ENCODE assay signal across 8 mouse cellular contexts in genomic region chr2:94405397-94406082, GRCm38 (mm10). TPM values are rescaled to one million over a fixed set of nuclear protein-coding genes. Genes with fewer than 3 reads are reported as not detected.
A peak's percentile ranks its signal among the peaks of the same experiment; 100 is the strongest.
DNase-seq lines count a peak whose midpoint lies in the region; ATAC-seq and TF ChIP-seq lines count a peak whose summit lies in the region.

No protein-coding gene starts in this region.

- peak overlapping the region; percentile 82 for H3K4me3 ChIP-seq in forebrain, postnatal 0 days (ENCODE audit: low read depth, low read length)
- peak overlapping the region; percentile 94 for H3K4me3 ChIP-seq in limb, embryonic 14.5 days (replicated peaks; ENCODE audit: low read length)
- H3K4me3 ChIP-seq in midbrain, embryonic 14.5 days (replicated peaks; ENCODE audit: low read depth, low read length) = peak overlapping the region; percentile 99

- TF ChIP-seq CTCF in forebrain, postnatal 0 days (IDR thresholded peaks at IDR 0.05; ENCODE audit: low read depth) = peak; percentile 50

- DNase-seq in right cerebral cortex, adult 18-20 months = peak; percentile 19
- DNase-seq in right cerebral cortex, postnatal 25 days = no peak
- peak; percentile 74 for DNase-seq in brain, adult 2 months (ENCODE audit: low read depth, low spot score)
- DNase-seq in forebrain, postnatal 0 days = peak; percentile 70
- peak; percentile 16 for DNase-seq in limb, embryonic 14.5 days (ENCODE audit: low spot score)
- peak; percentile 63 for DNase-seq in midbrain, embryonic 14.5 days
- no peak for DNase-seq in adrenal gland, adult 2 months
- DNase-seq in ovary, postnatal 14 days (ENCODE audit: low spot score) = no peak

- H3K27me3 ChIP-seq in forebrain, postnatal 0 days (ENCODE audit: insufficient read depth, low read length) = no peaks in the 10 kb centered on the region
- no peaks in the 10 kb centered on the region for H3K27me3 ChIP-seq in limb, embryonic 14.5 days (ENCODE audit: control insufficient read depth, insufficient read depth, low read length)
- H3K27me3 ChIP-seq in midbrain, embryonic 14.5 days (ENCODE audit: control insufficient read depth, insufficient read depth, low read length) = no peaks in the 10 kb centered on the region

- H3K4me1 ChIP-seq in forebrain, postnatal 0 days (ENCODE audit: insufficient read depth) = peaks cover 16% of the 10 kb centered on the region
- H3K4me1 ChIP-seq in limb, embryonic 14.5 days (ENCODE audit: control insufficient read depth, insufficient read depth, low read length) = peaks cover 13% of the 10 kb centered on the region
- peaks cover 24% of the 10 kb centered on the region for H3K4me1 ChIP-seq in midbrain, embryonic 14.5 days (ENCODE audit: control insufficient read depth, insufficient read depth, low read length)

- no peak for TF ChIP-seq POLR2A in limb, embryonic 14.5 days (IDR thresholded peaks at IDR 0.05; ENCODE audit: borderline replicate concordance, extremely low read depth, insufficient read depth, insufficient read length)

- peak; percentile 58 for ATAC-seq in forebrain, postnatal 0 days
- no peak for ATAC-seq in limb, embryonic 14.5 days (ENCODE audit: low FRiP score, low read depth)
- no peak; the same call in 1 of the 2 replicates for ATAC-seq in midbrain, embryonic 14.5 days (ENCODE audit: low FRiP score, low TSS enrichment)

- H3K9ac ChIP-seq in forebrain, postnatal 0 days = peak overlapping the region; percentile 88
- peak overlapping the region; percentile 87 for H3K9ac ChIP-seq in limb, embryonic 14.5 days (ENCODE audit: low read depth, low read length, severe bottlenecking)
- H3K9ac ChIP-seq in midbrain, embryonic 14.5 days (replicated peaks; ENCODE audit: low read length) = peak overlapping the region; percentile 88

- no peaks in the 10 kb centered on the region for H3K36me3 ChIP-seq in forebrain, postnatal 0 days (ENCODE audit: insufficient read depth)
- H3K36me3 ChIP-seq in limb, embryonic 14.5 days (ENCODE audit: control insufficient read depth, insufficient read depth, low read length) = peaks cover 7% of the 10 kb centered on the region; the same call in 1 of the 2 replicates
- peaks cover 7% of the 10 kb centered on the region for H3K36me3 ChIP-seq in midbrain, embryonic 14.5 days (ENCODE audit: control insufficient read depth, insufficient read depth, low read length)

- peak overlapping the region; percentile 71 for H3K4me2 ChIP-seq in forebrain, postnatal 0 days (ENCODE audit: low read depth)
- peak overlapping the region; percentile 80 for H3K4me2 ChIP-seq in limb, embryonic 14.5 days (replicated peaks; ENCODE audit: low read depth, low read length, severe bottlenecking)
- H3K4me2 ChIP-seq in midbrain, embryonic 14.5 days (ENCODE audit: low read length) = peak overlapping the region; percentile 76

- H3K27ac ChIP-seq in forebrain, postnatal 0 days (ENCODE audit: low read depth, low read length) = peak overlapping the region; percentile 88; the same call in 1 of the 2 replicates
- no peak overlapping the region for H3K27ac ChIP-seq in limb, embryonic 14.5 days (replicated peaks; ENCODE audit: low read depth, low read length)
- peak overlapping the region; percentile 92 for H3K27ac ChIP-seq in midbrain, embryonic 14.5 days (replicated peaks; ENCODE audit: low read depth, low read length)

- H3K9me3 ChIP-seq in forebrain, postnatal 0 days (ENCODE audit: low read length) = no peaks in the 10 kb centered on the region
- no peaks in the 10 kb centered on the region for H3K9me3 ChIP-seq in limb, embryonic 14.5 days (ENCODE audit: control insufficient read depth, low read length)
- H3K9me3 ChIP-seq in midbrain, embryonic 14.5 days (ENCODE audit: control insufficient read depth, low read length) = no peaks in the 10 kb centered on the region

- 7% methylated on average over 21 of the region's 21 CpGs for WGBS in forebrain, postnatal 0 days
- WGBS in limb, embryonic 14.5 days = 3% methylated on average over 21 of the region's 21 CpGs
- WGBS in midbrain, embryonic 14.5 days = 13% methylated on average over 21 of the region's 21 CpGs

RNA-seq across cellular contexts. Expression of gene Ttc17, which starts 0.9 kb away (rescaled TPM):
- 20.2 and 22.3 TPM in 2 replicates for total RNA-seq in forebrain, postnatal 0 days (2014; rRNA removed)
- polyA plus RNA-seq in forebrain, postnatal 0 days (2015; fragmentation: Nextera tagmentation; extraction: Ambion mirVana) = 12.8 and 17.1 TPM in 2 replicates
- 18.3 and 19.0 TPM in 2 replicates for polyA plus RNA-seq in limb, embryonic 14.5 days (2012; rRNA removed)
- polyA plus RNA-seq in limb, embryonic 14.5 days (2014; fragmentation: Nextera tagmentation; extraction: Ambion mirVana) = 17.8 and 19.1 TPM in 2 replicates
- 22.9 and 29.2 TPM in 2 replicates for polyA plus RNA-seq in midbrain, embryonic 14.5 days (2014; fragmentation: Nextera tagmentation; extraction: Ambion mirVana)
- 10 to 100 TPM; 31.5 to 57.4 TPM for total RNA-seq in adrenal gland, adult 2 months (2021)
- polyA plus RNA-seq in adrenal gland, adult 2 months (2012; rRNA removed) = 14.0 and 18.0 TPM in 2 replicates

RNA-seq across cellular contexts. Expression of gene Api5, which starts 32.4 kb away (rescaled TPM):
- total RNA-seq in forebrain, postnatal 0 days (2014; rRNA removed) = 69.4 and 70.8 TPM in 2 replicates
- polyA plus RNA-seq in forebrain, postnatal 0 days (2015; fragmentation: Nextera tagmentation; extraction: Ambion mirVana) = 64.6 and 70.9 TPM in 2 replicates
- polyA plus RNA-seq in limb, embryonic 14.5 days (2012; rRNA removed) = 58.6 and 59.6 TPM in 2 replicates
- polyA plus RNA-seq in limb, embryonic 14.5 days (2014; fragmentation: Nextera tagmentation; extraction: Ambion mirVana) = 142 and 152 TPM in 2 replicates
- polyA plus RNA-seq in midbrain, embryonic 14.5 days (2014; fragmentation: Nextera tagmentation; extraction: Ambion mirVana) = 92.6 and 145 TPM in 2 replicates
- total RNA-seq in adrenal gland, adult 2 months (2021) = 10 to 100 TPM; 72.5 to 73.1 TPM
- polyA plus RNA-seq in adrenal gland, adult 2 months (2012; rRNA removed) = 11.5 and 12.4 TPM in 2 replicates

Comparison
In these comparisons a context has a peak if more than half of its experiments do, and no peak if none do; other contexts are left out.
1. DNase-seq: peak in right cerebral cortex, adult 18-20 months (single experiment), brain, adult 2 months (single experiment), forebrain, postnatal 0 days (single experiment), limb, embryonic 14.5 days (single experiment) and midbrain, embryonic 14.5 days (single experiment); none in right cerebral cortex, postnatal 25 days (single experiment), adrenal gland, adult 2 months (single experiment) and ovary, postnatal 14 days (single experiment).
2. Peak in every context shown above with its lines, with median percentiles within 50 percentile points of each other: H3K4me2 ChIP-seq, H3K4me3 ChIP-seq and H3K9ac ChIP-seq.